Mouse (Mus musculus): Measurements from ENCODE around the gene Hspb1.

The Hspb1 gene

GRCm38 (mm10) chr5:135887675-135888102 is at the start of gene Hspb1:
Gene Hspb1, plus strand, starts transcription at chr5:135887919.
- peak; percentile 35 for DNase-seq

- no peak for DNase-seq
Measured at GRCm38 (mm10) chr5:135841651-135842050, 46.1 kb upstream of the Hspb1 start.

- no peak for DNase-seq
Measured at GRCm38 (mm10) chr5:135843418-135843817, 44.3 kb upstream of the Hspb1 start.

- no peak for DNase-seq
Measured at GRCm38 (mm10) chr5:135845676-135846320, 41.9 kb upstream of the Hspb1 start.

GRCm38 (mm10) chr5:135847460-135847859 is 40.3 kb upstream of the Hspb1 start:
- DNase-seq: no peak

GRCm38 (mm10) chr5:135847881-135848280 is 39.8 kb upstream of the Hspb1 start:
- DNase-seq: no peak

GRCm38 (mm10) chr5:135851024-135851423 is 36.7 kb upstream of the Hspb1 start:
- DNase-seq: no peak

GRCm38 (mm10) chr5:135851481-135851880 is 36.2 kb upstream of the Hspb1 start:
- no peak for DNase-seq

- DNase-seq: no peak
Measured at GRCm38 (mm10) chr5:135852421-135852820, 35.3 kb upstream of the Hspb1 start.

GRCm38 (mm10) chr5:135853731-135854130 is 34.0 kb upstream of the Hspb1 start:
- no peak for DNase-seq

GRCm38 (mm10) chr5:135855156-135855555 is 32.6 kb upstream of the Hspb1 start:
- DNase-seq: peak; percentile 75

- no peak for DNase-seq
Measured at GRCm38 (mm10) chr5:135866662-135867061, 21.1 kb upstream of the Hspb1 start.

- peak; percentile 45 for DNase-seq
Measured at GRCm38 (mm10) chr5:135867637-135868593, 19.8 kb upstream of the Hspb1 start.

- peak; percentile 43 for DNase-seq
Measured at GRCm38 (mm10) chr5:135868653-135869052, 19.1 kb upstream of the Hspb1 start.

GRCm38 (mm10) chr5:135869661-135870423 is 17.9 kb upstream of the Hspb1 start:
- DNase-seq: peak; percentile 37

- DNase-seq: no peak
Measured at GRCm38 (mm10) chr5:135870505-135870904, 17.2 kb upstream of the Hspb1 start.

- DNase-seq: no peak
Measured at GRCm38 (mm10) chr5:135872996-135873395, 14.7 kb upstream of the Hspb1 start.

GRCm38 (mm10) chr5:135873753-135874152 is 14.0 kb upstream of the Hspb1 start:
- no peak for DNase-seq

- peak; percentile 48 for DNase-seq
Measured at GRCm38 (mm10) chr5:135877180-135877579, 10.5 kb upstream of the Hspb1 start.

GRCm38 (mm10) chr5:135877831-135878231 is 9.9 kb upstream of the Hspb1 start:
- peak; percentile 60 for DNase-seq

- DNase-seq: peak; percentile 54
Measured at GRCm38 (mm10) chr5:135879449-135880158, 8.1 kb upstream of the Hspb1 start.

- DNase-seq: no peak
Measured at GRCm38 (mm10) chr5:135884641-135885040, 3.1 kb upstream of the Hspb1 start.
